Mouse (Mus musculus) heart, postnatal 25 days (tissue): ENCODE measurements around the gene Glis2. TPM values are rescaled to one million over a fixed set of nuclear protein-coding genes. Genes with fewer than 3 reads are reported as not detected.

Source experiments
- DNase-seq: peaks from one replicate; pipeline ENCODE4 v3.0.0; 2022; ENCODE audit warnings: low spot score
- intact Hi-C: fragments of 180-260 bp; cut with DNase I; formaldehyde crosslinking; loops from one replicate; pipeline ENCODE4 v1.15.1; 2025
- total RNA-seq, 2 experiments: library from RNA; stranded (reverse); gene quantifications; 2 replicates each; pipeline ENCODE4 v1.2.3; 2021

Glis2 gene
- total RNA-seq, 2 experiments from 2014 or later: 16.6 to 20.3 TPM

GRCm38 (mm10) chr16:4650161-4650560 lies 55.6 kb downstream of the Glis2 start:
- intact Hi-C loops: no loop called here
- no peak for DNase-seq

- no peak for DNase-seq
- intact Hi-C loops: no loop called here
These were observed 56.6 kb downstream of the Glis2 start for GRCm38 (mm10) chr16:4651081-4651480.

GRCm38 (mm10) chr16:4651624-4652023 lies 57.1 kb downstream of the Glis2 start:
- intact Hi-C loops: no loop called here
- no peak for DNase-seq

GRCm38 (mm10) chr16:4652707-4653416 lies 58.3 kb downstream of the Glis2 start:
- DNase-seq: no peak
- intact Hi-C loops: no loop called here

- intact Hi-C loops: no loop called here
- no peak for DNase-seq
These were observed 60.2 kb downstream of the Glis2 start for GRCm38 (mm10) chr16:4654706-4655105.

GRCm38 (mm10) chr16:4655251-4655734 lies 60.8 kb downstream of the Glis2 start:
- intact Hi-C loops: no loop called here
- peak; percentile 47 for DNase-seq

GRCm38 (mm10) chr16:4655764-4656570 lies 61.5 kb downstream of the Glis2 start:
- no peak for DNase-seq
- intact Hi-C loops: no loop called here

GRCm38 (mm10) chr16:4656571-4657081 lies 62.1 kb downstream of the Glis2 start:
- no peak for DNase-seq
- intact Hi-C loops: no loop called here

- intact Hi-C loops: no loop called here
- no peak for DNase-seq
These were observed 64.3 kb downstream of the Glis2 start for GRCm38 (mm10) chr16:4658781-4659245.

- intact Hi-C loops: no loop called here
These were observed 64.8 kb downstream of the Glis2 start for GRCm38 (mm10) chr16:4659326-4659725.

GRCm38 (mm10) chr16:4661605-4662004 lies 67.1 kb downstream of the Glis2 start:
- intact Hi-C loops: no loop called here
- no peak for DNase-seq

More at GRCm38 (mm10) chr16:4659326-4659725, 64.8 kb downstream of the Glis2 start:
- no peak for DNase-seq

GRCm38 (mm10) chr16:4663806-4664205 lies 69.3 kb downstream of the Glis2 start:
- intact Hi-C loops: no loop called here
- no peak for DNase-seq

- intact Hi-C loops: loop anchor here (5.0 kb wide), 3 partner anchors 98 to 127 kb away; partner anchors contain the start of gene Cdip1
- DNase-seq: no peak
These were observed 71.2 kb downstream of the Glis2 start for GRCm38 (mm10) chr16:4665726-4666125.

- intact Hi-C loops: loop anchor here (1.0 to 5.0 kb wide), 4 partner anchors 37 to 125 kb away; partner anchors contain the start of gene Cdip1
- peak; percentile 47 for DNase-seq
These were observed 72.8 kb downstream of the Glis2 start for GRCm38 (mm10) chr16:4667190-4667808.

GRCm38 (mm10) chr16:4670317-4670716 lies 75.8 kb downstream of the Glis2 start:
- intact Hi-C loops: loop anchor here (10.0 kb wide), 1 partner anchor 474 kb away; the partner anchor contains the start of gene Sec14l5
- no peak for DNase-seq

- no peak for DNase-seq
- intact Hi-C loops: loop anchor here (10.0 kb wide), 1 partner anchor 471 kb away; the partner anchor contains the start of gene Sec14l5
These were observed 79.6 kb downstream of the Glis2 start for GRCm38 (mm10) chr16:4674091-4674490.
